Mouse (Mus musculus): ENCODE results near the gene Hirip3.

- no peak for TF ChIP-seq POLR2A (IDR thresholded peaks at IDR 0.05; ENCODE audit: low read depth, low read length)
- TF ChIP-seq CTCF (conservative IDR thresholded peaks at IDR 0.05; ENCODE audit: insufficient read depth, insufficient read length, low read depth, low read length): no peak
Observed at GRCm38 (mm10) chr7:126851192-126851591, 10.6 kb upstream of the Hirip3 start.

Measured in kidney, adult 2 months (tissue).